Mouse (Mus musculus) B cell, adult 67 days (primary cell): ENCODE results near the gene Kank1. TPM values are rescaled to one million over a fixed set of nuclear protein-coding genes. Genes with fewer than 3 reads are reported as not detected.

Experiments
- total RNA-seq, 2 experiments: library from RNA; stranded (reverse); gene quantifications; 4 replicates each; pipeline ENCODE4 v1.2.4; 2023

The Kank1 gene
- not detected for total RNA-seq

DNA sequence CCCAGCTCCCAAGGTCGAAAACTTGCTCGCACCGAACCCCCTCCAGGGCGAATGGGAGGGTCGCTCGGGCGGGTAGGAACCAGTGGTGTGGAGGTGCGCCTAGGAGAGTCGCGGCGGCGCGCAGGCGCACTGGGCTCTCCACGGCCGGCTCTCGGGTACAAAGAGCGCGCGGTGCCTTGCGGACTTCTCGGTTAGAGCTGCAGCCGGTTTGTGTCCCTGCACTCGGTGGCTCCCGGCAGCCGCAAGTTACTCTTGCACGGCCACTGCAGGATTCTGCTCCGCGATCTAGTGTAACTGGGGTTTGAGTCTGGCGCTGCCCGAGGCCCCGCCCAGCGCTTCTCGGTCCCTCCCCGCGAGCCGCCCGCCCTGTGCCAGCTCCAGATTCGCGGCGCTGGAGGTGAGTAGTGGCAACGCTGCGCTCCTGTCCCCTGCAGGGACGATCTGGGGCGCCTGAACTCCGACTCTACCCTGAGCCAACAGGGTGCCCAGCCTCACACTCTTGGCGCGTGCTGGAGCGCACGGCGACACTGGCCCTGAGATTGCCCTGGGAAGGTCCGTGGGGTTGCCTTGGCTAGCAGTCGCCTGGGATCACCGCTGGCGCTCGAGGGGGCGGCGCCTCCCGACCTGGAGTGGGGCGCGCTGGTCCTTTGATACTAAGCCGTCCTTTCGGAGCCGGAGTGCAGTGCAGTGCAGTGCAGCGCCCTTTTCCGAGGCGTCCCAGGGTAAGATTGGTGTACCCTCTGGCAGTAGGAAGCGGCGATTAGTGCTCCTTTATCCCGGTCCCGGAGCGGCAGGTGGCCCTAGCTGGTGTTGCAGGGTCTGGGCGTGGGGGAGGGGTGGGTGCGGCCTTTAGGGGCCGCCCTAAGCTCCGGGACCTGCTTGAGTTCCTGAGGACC lies at the start of gene Kank1:
Kank1 (plus strand) TSS at position 380 of the 896 bp plus-strand sequence.

Other genes starting within 250 kb of the Kank1 start
- gene Dock8, start 237.4 kb upstream of the Kank1 start, total RNA-seq: 100 to 1,000 TPM; 252 to 278 TPM